Mouse (Mus musculus): ENCODE results near the gene Ercc8.

The Ercc8 gene

GRCm38 (mm10) chr13:108157156-108157555 is 1.4 kb upstream of the Ercc8 start:
- in situ Hi-C loops (cut with MseI, MboI), result no loop called here

GRCm38 (mm10) chr13:108157732-108158464 is 633 bp upstream of the Ercc8 start:
- in situ Hi-C loops (cut with MseI, MboI), result no loop called here

- in situ Hi-C loops (cut with MseI, MboI), result no loop called here
Measured at GRCm38 (mm10) chr13:108159241-108159575, 677 bp downstream of the Ercc8 start.

- in situ Hi-C loops (cut with MseI, MboI), result no loop called here
Measured at GRCm38 (mm10) chr13:108159963-108160362, 1.4 kb downstream of the Ercc8 start.

- in situ Hi-C loops (cut with MseI, MboI), result no loop called here
Measured at GRCm38 (mm10) chr13:108163912-108164311, 5.4 kb downstream of the Ercc8 start.

- in situ Hi-C loops (cut with MseI, MboI), result no loop called here
Measured at GRCm38 (mm10) chr13:108164621-108165020, 6.1 kb downstream of the Ercc8 start.

GRCm38 (mm10) chr13:108170002-108170401 is 11.5 kb downstream of the Ercc8 start:
- in situ Hi-C loops (cut with MseI, MboI), result no loop called here

- in situ Hi-C loops (cut with MseI, MboI), result no loop called here
Measured at GRCm38 (mm10) chr13:108170511-108170910, 12.0 kb downstream of the Ercc8 start.

- in situ Hi-C loops (cut with MseI, MboI), result loop anchor here (25.0 kb wide), 1 partner anchor 1033 kb away; no protein-coding TSS in a partner anchor
Measured at GRCm38 (mm10) chr13:108179618-108180017, 21.1 kb downstream of the Ercc8 start.

- in situ Hi-C loops (cut with MseI, MboI), result loop anchor here (25.0 kb wide), 1 partner anchor 1031 kb away; no protein-coding TSS in a partner anchor
Measured at GRCm38 (mm10) chr13:108180821-108181220, 22.3 kb downstream of the Ercc8 start.

GRCm38 (mm10) chr13:108184743-108185255 is 26.3 kb downstream of the Ercc8 start:
- in situ Hi-C loops (cut with MseI, MboI), result loop anchor here (25.0 kb wide), 1 partner anchor 1028 kb away; no protein-coding TSS in a partner anchor

- in situ Hi-C loops (cut with MseI, MboI), result loop anchor here (25.0 kb wide), 1 partner anchor 1027 kb away; no protein-coding TSS in a partner anchor
Measured at GRCm38 (mm10) chr13:108185530-108185929, 27.0 kb downstream of the Ercc8 start.

- in situ Hi-C loops (cut with MseI, MboI), result loop anchor here (25.0 kb wide), 1 partner anchor 1024 kb away; no protein-coding TSS in a partner anchor
Measured at GRCm38 (mm10) chr13:108187994-108188393, 29.5 kb downstream of the Ercc8 start.

- in situ Hi-C loops (cut with MseI, MboI), result loop anchor here (5.0 to 25.0 kb wide), 2 partner anchors 136 to 1021 kb away; no protein-coding TSS in a partner anchor
Measured at GRCm38 (mm10) chr13:108191074-108191720, 32.7 kb downstream of the Ercc8 start.

GRCm38 (mm10) chr13:108195474-108195873 is 36.9 kb downstream of the Ercc8 start:
- in situ Hi-C loops (cut with MseI, MboI), result loop anchor here (5.0 to 25.0 kb wide), 2 partner anchors 132 to 1017 kb away; no protein-coding TSS in a partner anchor

GRCm38 (mm10) chr13:108204857-108205256 is 46.3 kb downstream of the Ercc8 start:
- in situ Hi-C loops (cut with MseI, MboI), result no loop called here

- in situ Hi-C loops (cut with MseI, MboI), result no loop called here
Measured at GRCm38 (mm10) chr13:108207447-108207846, 48.9 kb downstream of the Ercc8 start.

GRCm38 (mm10) chr13:108208090-108208489 is 49.6 kb downstream of the Ercc8 start:
- in situ Hi-C loops (cut with MseI, MboI), result no loop called here

- in situ Hi-C loops (cut with MseI, MboI), result loop anchor here in 1 of 2 experiments (10.0 kb wide), 1 partner anchor 104 kb away; the partner anchor contains the start of gene Depdc1b
Measured at GRCm38 (mm10) chr13:108210960-108211359, 52.4 kb downstream of the Ercc8 start.

GRCm38 (mm10) chr13:108212397-108213018 is 54.0 kb downstream of the Ercc8 start:
- in situ Hi-C loops (cut with MseI, MboI), result loop anchor here in 1 of 2 experiments (10.0 kb wide), 1 partner anchor 102 kb away; the partner anchor contains the start of gene Depdc1b

- in situ Hi-C loops (cut with MseI, MboI), result loop anchor here in 1 of 2 experiments (10.0 kb wide), 1 partner anchor 101 kb away; the partner anchor contains the start of gene Depdc1b
Measured at GRCm38 (mm10) chr13:108214081-108214484, 55.6 kb downstream of the Ercc8 start, which contains the start of gene Elovl7. Elovl7 (plus strand) TSS chr13:108214404.

All from mouse trophoblast stem cell (cell line).